Comparison of ENCODE assay signal across 13 mouse cellular contexts in genomic region chr8:15734461-15734860, GRCm38 (mm10).
DNase-seq lines count a peak whose midpoint lies in the region; ATAC-seq and TF ChIP-seq lines count a peak whose summit lies in the region.
"Had no signal": no experiment of that assay in that cellular context is flagged by ENCODE, and none has a peak within 500 bp of the region (broad histone marks: within the 10 kb centered on the region; RNA-seq: fewer than 3 reads in every experiment).

No protein-coding gene starts in this region.

- ATAC-seq in kidney, postnatal 0 days (replicated peaks; ENCODE audit: low FRiP score, low read depth): no peak
- ATAC-seq in inflammation-experienced regulatory T-cells, adult 6 months: no peak

- no peaks in the 10 kb centered on the region for H3K9me3 ChIP-seq in kidney, postnatal 0 days (replicated peaks; ENCODE audit: low read length)

- no peaks in the 10 kb centered on the region for H3K4me1 ChIP-seq in kidney, postnatal 0 days (replicated peaks; ENCODE audit: insufficient read depth, low read length)
- H3K4me1 ChIP-seq: megakaryocyte, embryonic 14.5 days had no signal

- H3K4me2 ChIP-seq in kidney, postnatal 0 days (ENCODE audit: low read length): no peak overlapping the region

- H3K27me3 ChIP-seq in kidney, postnatal 0 days (ENCODE audit: insufficient read depth, low read length): no peaks in the 10 kb centered on the region
- H3K27me3 ChIP-seq: megakaryocyte, embryonic 14.5 days had no signal

- peak; percentile 9 for DNase-seq in embryo, embryonic 10.5 days (ENCODE audit: low spot score)
- DNase-seq in embryo, embryonic 10 days (ENCODE audit: low spot score): no peak
- peak; percentile 16 for DNase-seq in kidney, postnatal 0 days (ENCODE audit: low spot score)
- no peak for DNase-seq in kidney, postnatal 36 days
- peak; percentile 26 for DNase-seq in ES-CJ7 (ENCODE audit: low read depth, low spot score)
- peak in 1 of 2 experiments; percentile 26 for DNase-seq in layer of hippocampus, adult 2 months (ENCODE audit: low spot score in 2 of 2)
- DNase-seq in lung, adult 18-20 months: no peak
- DNase-seq: gastrocnemius, postnatal 36 days; kidney, adult 18-20 months; thymus, postnatal 14 days had no signal

- peak; percentile 61 for TF ChIP-seq CTCF in kidney, postnatal 0 days (IDR thresholded peaks at IDR 0.05; ENCODE audit: low read depth)
- peak; percentile 85 for TF ChIP-seq CTCF in layer of hippocampus, adult 2 months (conservative IDR thresholded peaks at IDR 0.05)

- WGBS in kidney, postnatal 0 days: 67% methylated on average over 2 of the region's 2 CpGs

- H3K9ac ChIP-seq in kidney, postnatal 0 days (ENCODE audit: low read depth, low read length): no peak overlapping the region

- H3K27ac ChIP-seq in kidney, postnatal 0 days: no peak overlapping the region
- no peak overlapping the region for H3K27ac ChIP-seq in layer of hippocampus, adult 2 months

- H3K4me3 ChIP-seq in kidney, postnatal 0 days (replicated peaks; ENCODE audit: low read depth, low read length): no peak overlapping the region
- H3K4me3 ChIP-seq in layer of hippocampus, adult 2 months: no peak overlapping the region
- H3K4me3 ChIP-seq: erythroblast, embryonic 14.5 days; megakaryocyte, embryonic 14.5 days had no signal

- H3K36me3 ChIP-seq in kidney, postnatal 0 days (ENCODE audit: insufficient read depth, low read length): no peaks in the 10 kb centered on the region

Comparison
In these comparisons a context has a peak if more than half of its experiments do, and no peak if none do; other contexts are left out.
1. DNase-seq: peak in embryo, embryonic 10.5 days (single experiment), kidney, postnatal 0 days (single experiment) and ES-CJ7 (single experiment); none in embryo, embryonic 10 days (single experiment), kidney, postnatal 36 days (0 of 2) and lung, adult 18-20 months (0 of 2).